Mouse (Mus musculus) lung, adult 2 months (tissue): ENCODE data around the gene L3mbtl4.

ENCODE experiments used
- CTCF ChIP-seq: fragments of 200-500 bp; IDR thresholded peaks from 2 replicates; pipeline ENCODE4 v1.5.1; 2011; ENCODE audit warnings: mild to moderate bottlenecking, low read length, control low read depth; ENCODE audit not compliant: insufficient read depth
- POLR2A ChIP-seq: fragments of 200-500 bp; IDR thresholded peaks from 2 replicates; pipeline ENCODE4 v1.6.1; 2011; ENCODE audit warnings: low read depth, mild to moderate bottlenecking, control low read depth, low read length, borderline replicate concordance; ENCODE audit errors: extremely low read depth

GRCm38 (mm10) chr17:68236992-68237391 is 36.6 kb upstream of the L3mbtl4 start:
- TF ChIP-seq CTCF (no peak), POLR2A (no peak)
